Mouse (Mus musculus) regulatory T cell (primary cell): ENCODE results near the gene Dhcr24.

Source experiments
- in situ Hi-C: fragments of 300-600 bp; cut with MboI, MseI; formaldehyde crosslinking; loops from one replicate; pipeline ENCODE4 v1.15.1; 2025; ENCODE audit warnings: high pct_unique_total_duplicates

Gene Dhcr24

GRCm38 (mm10) chr4:106634086-106634479, 73.2 kb downstream of the Dhcr24 start:
- in situ Hi-C loops, result loop anchor here (5.0 kb wide), 1 partner anchor 73 kb away; no protein-coding TSS in a partner anchor
